Mouse (Mus musculus): ENCODE measurements around the gene Abhd17c. TPM values are rescaled to one million over a fixed set of nuclear protein-coding genes. Genes with fewer than 3 reads are reported as not detected.
A peak's percentile ranks its signal among the peaks of the same experiment; 100 is the strongest.
"Not testable (repeated sequence)": the region's sequence is repeated elsewhere in the genome, so short reads cannot be mapped to it uniquely, and the experiment has no call there.

Abhd17c gene
- total RNA-seq (2021): 10 to 100 TPM; 33.3 to 37.6 TPM
- long read RNA-seq, experiment 1, transcript Abhd17c-201 (3 exons, 2,238 nt): major isoform, 122 of 125 reads
- long read RNA-seq, experiment 1, partial matches to known transcripts: 3 of 125 reads
- long read RNA-seq, experiment 1, other reads (novel, unspliced or antisense): 0 of 125 reads
- long read RNA-seq, experiment 2, transcript Abhd17c-201 (3 exons, 2,238 nt): major isoform, 76 of 77 reads
- long read RNA-seq, experiment 2, partial matches to known transcripts: 0 of 77 reads
- long read RNA-seq, experiment 2, other reads (novel, unspliced or antisense): 1 of 77 reads

DNA sequence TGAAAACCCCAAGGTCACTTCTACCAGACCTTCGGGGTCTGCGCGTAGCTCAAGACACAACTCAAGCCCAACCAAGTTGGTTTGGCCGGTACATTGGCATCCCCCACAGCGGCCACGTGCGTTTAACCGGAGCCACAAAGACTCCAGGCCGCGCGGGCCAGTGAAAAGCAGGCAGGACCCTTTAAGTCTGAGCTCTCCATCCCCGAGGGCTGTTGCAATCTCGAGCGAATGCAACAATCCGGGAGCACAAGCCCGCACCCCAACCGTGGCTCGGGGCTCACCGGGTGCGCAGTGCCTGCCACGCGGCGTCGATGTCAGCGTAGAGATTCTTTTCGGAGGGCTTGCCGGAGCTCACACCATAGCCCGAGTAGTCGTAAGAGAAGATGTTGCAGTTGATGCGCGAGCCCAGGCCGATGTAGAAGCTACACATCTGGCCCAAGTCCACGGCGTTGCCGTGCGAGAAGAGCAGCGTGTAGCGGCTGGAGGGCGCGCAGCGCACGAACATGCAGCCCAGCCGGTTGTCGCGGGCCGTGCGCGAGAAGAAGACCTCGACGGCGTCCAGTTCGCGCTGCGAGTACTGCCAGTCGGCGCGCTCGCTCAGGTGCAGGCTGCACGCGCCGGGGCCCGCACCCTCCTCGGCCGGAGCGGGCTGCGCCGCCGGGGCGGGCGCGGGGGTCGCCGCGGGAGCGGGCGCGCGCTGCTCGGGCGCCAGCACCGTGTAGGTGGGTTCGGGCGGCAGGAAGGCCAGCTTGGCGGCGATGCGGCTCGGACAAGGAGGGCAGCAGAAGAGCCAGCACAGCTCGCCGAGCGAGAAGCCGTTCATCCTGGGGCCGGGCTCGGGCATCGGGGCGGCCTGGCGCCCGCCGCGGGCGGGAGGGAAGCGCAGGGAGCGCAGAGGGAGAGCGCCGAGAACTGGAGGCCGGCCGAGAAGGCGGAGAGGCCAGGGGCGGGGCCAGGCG lies at the start of gene Abhd17c:
Gene Abhd17c (minus strand): TSS at position 893 of the 959 bp plus-strand sequence.
- Histone ChIP-seq H3K27ac (peak within 1 kb of the TSS; percentile 77; the same call in 1 of the 2 replicates), H3K4me3 (peak within 1 kb of the TSS; percentile 76)
- no peak for TF ChIP-seq CTCF (IDR thresholded peaks at IDR 0.05)
- intact Hi-C loops (cut with DNase I): loop anchor here (5.0 kb wide), 1 partner anchor 91 kb away; no protein-coding TSS in a partner anchor
- peak; percentile 39 to 56 for DNase-seq (ENCODE audit: extremely low spot score in 1 of 2, low spot score in 2 of 2)

DNA sequence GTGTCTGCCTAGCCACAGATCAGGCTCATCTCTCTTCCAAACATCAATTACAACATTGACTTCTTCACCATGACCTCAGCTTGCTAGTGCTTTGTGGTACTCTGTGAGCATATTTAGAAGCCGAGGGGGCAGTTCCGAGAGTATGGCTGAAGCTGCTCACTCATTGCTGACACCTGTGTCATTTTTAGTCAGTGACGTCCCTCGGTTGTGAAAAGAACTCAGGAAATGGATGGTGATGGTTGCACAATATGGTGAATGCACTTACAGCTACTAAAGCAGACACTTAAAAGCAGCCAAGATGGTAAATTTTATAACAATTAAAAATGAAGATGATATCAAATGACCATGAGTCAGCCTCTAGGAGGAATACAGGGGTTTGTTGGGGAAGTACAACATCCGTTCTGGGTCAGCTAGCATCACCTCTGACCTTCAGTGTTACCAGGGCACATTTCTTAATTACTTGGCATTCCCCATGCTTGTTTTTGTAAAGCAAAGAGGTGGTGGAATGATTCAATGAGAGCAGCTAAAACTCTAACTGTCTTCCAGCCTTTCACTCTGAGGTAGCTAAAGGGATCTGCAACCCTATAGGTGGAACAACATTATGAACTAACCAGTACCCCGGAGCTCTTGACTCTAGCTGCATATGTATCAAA lies 45.6 kb upstream of the Abhd17c start:
- no peak overlapping the region for H3K27ac ChIP-seq
- intact Hi-C loops (cut with DNase I): no loop called here
- no peak for TF ChIP-seq CTCF (IDR thresholded peaks at IDR 0.05)
- no peak for DNase-seq (ENCODE audit: extremely low spot score in 1 of 2, low spot score in 2 of 2)
- no peak overlapping the region for H3K4me3 ChIP-seq

DNA sequence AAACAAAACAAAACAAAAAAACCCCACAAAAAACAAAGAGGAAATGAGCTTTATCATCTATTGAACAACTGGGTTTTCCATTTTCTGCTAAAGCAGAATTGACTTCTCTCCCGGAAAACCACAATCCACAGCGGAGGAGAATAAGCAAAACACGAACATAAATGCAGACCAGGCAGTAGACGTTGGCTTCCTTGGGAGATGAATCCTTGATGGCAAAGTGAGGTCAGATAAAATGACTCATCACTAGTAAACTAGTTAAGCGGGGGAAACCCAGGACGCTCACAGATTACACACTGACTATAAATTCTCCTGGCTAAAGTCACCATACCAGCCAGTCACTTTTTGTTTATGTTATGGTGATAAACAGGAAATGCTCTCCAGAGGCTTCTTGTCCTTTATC lies 44.5 kb upstream of the Abhd17c start:
- intact Hi-C loops (cut with DNase I): no loop called here
- TF ChIP-seq CTCF (IDR thresholded peaks at IDR 0.05): no peak
- Histone ChIP-seq H3K4me3 (no peak overlapping the region), H3K27ac (no peak overlapping the region)
- no peak for DNase-seq (ENCODE audit: extremely low spot score in 1 of 2, low spot score in 2 of 2)

DNA sequence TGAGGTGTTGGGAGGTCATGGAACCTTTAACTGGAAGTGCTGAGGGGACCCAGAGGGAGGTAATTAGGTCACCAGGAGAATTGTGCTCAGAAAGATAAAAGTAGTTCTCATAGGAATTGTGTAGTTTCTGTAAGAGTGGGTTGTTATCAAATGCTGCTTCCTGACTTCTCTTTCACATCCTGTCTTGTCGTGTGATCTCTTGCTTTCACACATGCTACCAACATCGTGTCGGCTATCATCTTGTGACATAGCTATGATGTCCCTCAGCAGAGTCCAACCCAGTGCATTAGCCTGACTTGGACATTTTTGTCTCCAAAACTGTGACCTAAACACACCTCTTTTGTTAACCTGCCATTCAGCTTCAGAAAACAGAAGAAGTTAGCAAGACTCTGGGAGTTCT lies 40.6 kb upstream of the Abhd17c start:
- intact Hi-C loops (cut with DNase I): no loop called here
- Histone ChIP-seq H3K27ac (no peak overlapping the region), H3K4me3 (no peak overlapping the region)
- no peak for DNase-seq (ENCODE audit: extremely low spot score in 1 of 2, low spot score in 2 of 2)
- TF ChIP-seq CTCF (IDR thresholded peaks at IDR 0.05): no peak

DNA sequence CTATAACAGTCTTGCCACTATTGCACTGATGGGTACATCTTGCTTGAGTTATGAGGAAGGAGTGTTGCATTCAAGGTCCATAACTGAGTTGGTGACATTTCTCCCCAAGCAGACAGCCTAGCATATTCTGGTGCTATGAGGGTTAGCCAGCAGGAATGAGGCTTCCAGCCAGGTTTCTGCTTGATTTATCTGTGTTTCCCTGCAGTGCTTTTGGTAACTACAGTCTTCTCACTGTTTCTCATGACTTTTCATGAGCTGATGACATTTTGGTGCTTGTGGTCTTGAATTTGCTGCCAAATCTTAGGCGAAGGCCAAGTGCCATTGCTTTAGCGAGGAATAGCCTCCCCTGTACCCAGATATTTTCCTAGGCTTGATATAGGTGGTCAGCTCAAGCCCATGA lies 39.8 kb upstream of the Abhd17c start:
- TF ChIP-seq CTCF (IDR thresholded peaks at IDR 0.05): no peak
- H3K27ac ChIP-seq: no peak overlapping the region
- H3K4me3 ChIP-seq: no peak overlapping the region
- intact Hi-C loops (cut with DNase I): no loop called here
- DNase-seq (ENCODE audit: extremely low spot score in 1 of 2, low spot score in 2 of 2): no peak

DNA sequence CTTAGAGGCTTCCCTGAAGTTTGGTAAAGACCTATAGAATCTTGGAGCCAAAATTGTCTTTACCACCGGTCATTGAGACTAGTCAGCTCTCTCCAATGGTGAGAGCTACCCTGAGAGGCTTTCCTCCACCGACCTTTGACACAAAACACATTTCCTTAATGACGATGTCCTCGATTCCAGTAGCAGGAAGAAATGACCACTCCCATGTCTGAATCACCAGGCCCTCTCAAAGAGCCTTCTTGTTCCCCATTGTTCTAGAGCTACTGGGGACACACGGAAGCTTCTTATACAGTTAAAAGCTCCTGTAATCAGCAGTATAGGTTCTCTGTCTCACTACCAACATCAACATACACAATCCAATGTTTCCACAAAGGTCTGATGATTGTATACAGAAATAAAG lies 36.5 kb upstream of the Abhd17c start:
- Histone ChIP-seq H3K4me3 (no peak overlapping the region), H3K27ac (no peak overlapping the region)
- DNase-seq (ENCODE audit: extremely low spot score in 1 of 2, low spot score in 2 of 2): no peak
- TF ChIP-seq CTCF (IDR thresholded peaks at IDR 0.05): no peak
- intact Hi-C loops (cut with DNase I): no loop called here

DNA sequence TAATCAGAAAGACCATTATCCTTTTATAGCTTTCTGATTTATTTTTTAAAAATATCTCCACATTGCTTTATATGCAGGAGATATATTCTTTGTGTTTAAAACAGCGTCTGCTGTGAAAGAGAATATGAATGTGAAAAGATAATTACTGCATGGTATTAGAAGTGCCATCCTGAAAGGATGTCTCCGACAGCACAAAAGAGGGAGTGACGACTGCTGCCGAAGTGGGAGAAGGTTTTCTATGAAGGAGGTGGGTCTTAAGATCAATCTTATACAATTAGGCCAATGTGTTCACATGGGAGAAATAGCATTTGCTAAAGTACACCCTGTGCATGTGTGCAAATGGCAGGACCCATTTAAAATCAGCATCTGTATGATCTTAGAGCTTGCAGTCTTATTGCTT lies 33.5 kb upstream of the Abhd17c start:
- Histone ChIP-seq H3K27ac (no peak overlapping the region), H3K4me3 (no peak overlapping the region)
- no peak for DNase-seq (ENCODE audit: extremely low spot score in 1 of 2, low spot score in 2 of 2)
- intact Hi-C loops (cut with DNase I): no loop called here
- TF ChIP-seq CTCF (IDR thresholded peaks at IDR 0.05): no peak

DNA sequence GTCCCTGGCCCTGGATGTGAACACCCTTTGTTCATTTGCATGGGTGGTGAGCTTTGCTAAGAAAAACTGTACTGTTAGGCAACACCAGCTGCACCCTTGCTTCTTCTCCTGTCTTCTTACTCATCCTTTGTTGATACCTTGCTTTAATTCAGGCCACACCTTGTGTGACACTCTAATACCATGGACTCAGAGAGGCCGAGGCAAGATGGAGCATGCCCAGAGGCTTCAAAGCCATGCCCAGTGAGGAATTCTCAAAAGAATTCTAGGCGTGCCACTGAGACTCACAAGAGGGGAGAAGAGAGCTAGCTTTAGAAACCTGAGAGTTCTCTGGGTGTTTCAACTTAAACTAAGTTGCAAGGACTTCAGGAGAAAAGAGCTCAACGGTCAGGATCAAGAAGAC lies 33.0 kb upstream of the Abhd17c start:
- TF ChIP-seq CTCF (IDR thresholded peaks at IDR 0.05): no peak
- intact Hi-C loops (cut with DNase I): no loop called here
- no peak overlapping the region for H3K27ac ChIP-seq
- no peak overlapping the region for H3K4me3 ChIP-seq
- DNase-seq (ENCODE audit: extremely low spot score in 1 of 2, low spot score in 2 of 2): no peak

DNA sequence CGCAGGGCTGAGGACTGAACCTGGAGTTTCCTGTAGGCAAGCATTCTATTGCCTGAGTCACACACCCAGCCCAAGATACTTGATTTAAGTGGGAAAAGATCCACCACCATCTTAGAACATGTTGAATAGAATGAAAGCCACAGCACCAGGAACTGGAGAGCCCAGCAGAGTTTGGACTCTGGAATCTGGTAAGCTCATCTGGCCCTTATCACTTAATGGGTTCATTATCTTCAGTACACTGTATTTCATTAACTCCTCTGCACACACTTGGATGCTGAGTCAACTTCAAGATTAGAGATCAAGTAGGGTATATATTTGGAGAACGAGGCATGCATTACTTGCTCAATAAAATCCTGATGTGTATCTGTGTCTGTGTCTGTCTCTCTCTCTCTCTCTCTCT lies 27.1 kb upstream of the Abhd17c start:
- H3K27ac ChIP-seq; intact Hi-C loops (cut with DNase I); H3K4me3 ChIP-seq; DNase-seq (ENCODE audit: extremely low spot score in 1 of 2, low spot score in 2 of 2): not testable (repeated sequence)

DNA sequence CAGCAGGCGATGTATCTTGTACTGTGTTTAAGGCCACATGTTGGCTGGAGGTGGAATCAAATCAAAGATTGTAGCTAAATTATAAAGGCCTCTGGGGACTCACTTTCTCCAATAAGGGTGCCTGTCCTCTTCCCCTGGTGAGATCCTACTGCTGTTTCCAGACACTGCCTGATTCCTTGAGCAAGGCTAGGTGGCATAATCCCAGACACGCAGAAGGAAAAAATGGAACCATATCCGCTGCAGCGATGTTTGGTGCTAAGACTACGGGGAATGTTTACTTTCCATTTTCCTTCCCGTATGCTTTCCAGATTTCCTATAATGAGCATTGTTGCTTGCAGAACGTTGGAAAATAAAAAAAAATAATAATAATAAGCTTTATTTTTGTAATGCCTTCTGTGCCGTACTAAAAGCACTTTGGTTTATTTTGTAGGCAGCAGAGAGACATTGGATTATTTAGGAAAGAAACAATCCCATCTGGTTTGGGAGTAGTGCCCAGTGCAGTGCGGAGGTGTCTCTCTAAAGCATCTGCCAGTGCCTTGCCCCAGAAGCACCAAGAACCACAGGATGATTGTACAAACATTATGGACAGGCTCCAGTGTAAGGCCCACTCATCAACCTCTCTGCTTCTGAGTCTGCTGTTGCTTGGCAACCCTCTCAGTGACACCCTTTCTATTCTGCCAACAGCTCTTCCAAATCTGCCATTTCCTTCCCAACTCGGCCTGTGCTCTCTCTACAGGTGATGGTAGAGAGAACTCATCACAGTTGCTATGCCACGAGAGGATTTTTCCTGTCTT lies 23.2 kb upstream of the Abhd17c start:
- intact Hi-C loops (cut with DNase I): loop anchor here (5.0 kb wide), 1 partner anchor 128 kb away; no protein-coding TSS in a partner anchor
- peak overlapping the region; percentile 70 for H3K27ac ChIP-seq
- TF ChIP-seq CTCF (IDR thresholded peaks at IDR 0.05): no peak
- H3K4me3 ChIP-seq: no peak overlapping the region
- DNase-seq (ENCODE audit: extremely low spot score in 1 of 2, low spot score in 2 of 2): peak; percentile 45 to 68

DNA sequence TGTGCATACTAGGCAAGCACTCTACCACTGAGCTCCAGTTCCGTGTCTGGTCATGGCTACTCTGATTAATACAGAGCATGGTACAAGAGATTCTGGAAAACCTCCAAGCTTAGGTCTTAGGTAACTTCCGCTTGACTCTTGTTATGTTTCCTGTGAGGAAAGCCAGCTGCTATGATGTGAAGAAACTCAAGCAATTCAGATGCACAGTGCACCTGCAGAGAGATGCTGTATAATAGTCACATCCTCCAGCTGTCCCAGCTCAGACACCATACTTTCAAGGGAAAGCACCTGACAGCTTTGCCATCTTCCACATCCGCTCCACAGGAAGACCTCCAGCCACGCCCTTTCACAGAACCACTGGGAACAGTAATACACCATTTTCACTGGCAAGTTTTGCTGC lies 21.7 kb upstream of the Abhd17c start:
- no peak for TF ChIP-seq CTCF (IDR thresholded peaks at IDR 0.05)
- Histone ChIP-seq H3K27ac (no peak overlapping the region), H3K4me3 (no peak overlapping the region)
- intact Hi-C loops (cut with DNase I): loop anchor here (5.0 kb wide), 1 partner anchor 126 kb away; no protein-coding TSS in a partner anchor
- DNase-seq (ENCODE audit: extremely low spot score in 1 of 2, low spot score in 2 of 2): no peak
